Mouse (Mus musculus) MN1 (cell line): Measurements from ENCODE around the gene Rab21.

ENCODE experiments used
- DNase-seq: peaks from one replicate; pipeline ENCODE4 v3.0.0-alpha.2; 2016; ENCODE audit warnings: low spot score

The Rab21 gene

GRCm38 (mm10) chr10:115271649-115272048, 43.7 kb downstream of the Rab21 start:
- DNase-seq, result no peak

GRCm38 (mm10) chr10:115270612-115271390, 44.6 kb downstream of the Rab21 start:
- no peak for DNase-seq

GRCm38 (mm10) chr10:115262926-115263562, 52.4 kb downstream of the Rab21 start:
- DNase-seq, result no peak

- no peak for DNase-seq
Observed at GRCm38 (mm10) chr10:115262261-115262660, 53.1 kb downstream of the Rab21 start.

GRCm38 (mm10) chr10:115261428-115261827, 54.0 kb downstream of the Rab21 start:
- no peak for DNase-seq

- no peak for DNase-seq
Observed at GRCm38 (mm10) chr10:115256162-115256561, 59.2 kb downstream of the Rab21 start.

- DNase-seq, result no peak
Observed at GRCm38 (mm10) chr10:115253521-115253920, 61.9 kb downstream of the Rab21 start.

GRCm38 (mm10) chr10:115252321-115252757, 63.1 kb downstream of the Rab21 start:
- peak; percentile 53 for DNase-seq

GRCm38 (mm10) chr10:115251088-115251934, 64.1 kb downstream of the Rab21 start, which contains the start of gene Tbc1d15:
TSS of gene Tbc1d15 (minus strand) at chr10:115251467.
- peak; percentile 100 for DNase-seq

GRCm38 (mm10) chr10:115250235-115251087, 64.9 kb downstream of the Rab21 start:
- peak; percentile 78 for DNase-seq

- no peak for DNase-seq
Observed at GRCm38 (mm10) chr10:115248041-115248440, 67.4 kb downstream of the Rab21 start.

- DNase-seq, result no peak
Observed at GRCm38 (mm10) chr10:115245488-115245887, 69.9 kb downstream of the Rab21 start.

- peak; percentile 44 for DNase-seq
Observed at GRCm38 (mm10) chr10:115241082-115241595, 74.3 kb downstream of the Rab21 start.

GRCm38 (mm10) chr10:115237931-115238330, 77.5 kb downstream of the Rab21 start:
- DNase-seq, result no peak
